Mouse (Mus musculus) spleen, adult 2 months (tissue): Measurements from ENCODE around the gene P4ha3.

ENCODE experiments used
- CTCF ChIP-seq: fragments of 200-500 bp; IDR thresholded peaks from 2 replicates; pipeline ENCODE4 v1.5.1; 2011; ENCODE audit warnings: mild to moderate bottlenecking, inconsistent platforms; ENCODE audit not compliant: insufficient read depth, insufficient read length, insufficient replicate concordance; ENCODE audit errors: extremely low read depth
- POLR2A ChIP-seq: fragments of 200-500 bp; IDR thresholded peaks from 2 replicates; pipeline ENCODE4 v1.6.1; 2011; ENCODE audit warnings: low read depth, low read length, inconsistent platforms

- TF ChIP-seq POLR2A (no peak), CTCF (no peak)
These were observed 24.4 kb downstream of the P4ha3 start for GRCm38 (mm10) chr7:100309679-100310078.
